Comparison of ENCODE assay signal across 8 mouse cellular contexts in genomic region chr15:99024668-99025314, GRCm38 (mm10). TPM values are rescaled to one million over a fixed set of nuclear protein-coding genes. Genes with fewer than 3 reads are reported as not detected.
DNase-seq lines count a peak whose midpoint lies in the region; ATAC-seq and TF ChIP-seq lines count a peak whose summit lies in the region.

No protein-coding gene starts in this region.

- no peak overlapping the region for H3K4me3 ChIP-seq in intestine, postnatal 0 days (ENCODE audit: low read depth, low read length)
- H3K4me3 ChIP-seq in intestine, embryonic 15.5 days (replicated peaks), result no peak overlapping the region
- no peak overlapping the region for H3K4me3 ChIP-seq in limb, embryonic 10.5 days

- H3K4me2 ChIP-seq in intestine, postnatal 0 days (replicated peaks; ENCODE audit: low read depth), result no peak overlapping the region
- H3K4me2 ChIP-seq in intestine, embryonic 15.5 days (replicated peaks), result no peak overlapping the region

- no peak overlapping the region for H3K27ac ChIP-seq in intestine, postnatal 0 days (ENCODE audit: low read depth, low read length)
- no peak overlapping the region for H3K27ac ChIP-seq in intestine, embryonic 15.5 days
- no peak overlapping the region for H3K27ac ChIP-seq in limb, embryonic 10.5 days

- H3K4me1 ChIP-seq in intestine, postnatal 0 days (replicated peaks; ENCODE audit: control insufficient read depth, insufficient read depth, low read length), result no peaks in the 10 kb centered on the region; the same call in 1 of the 2 replicates
- peaks cover 5% of the 10 kb centered on the region; the same call in 1 of the 2 replicates for H3K4me1 ChIP-seq in intestine, embryonic 15.5 days (replicated peaks)
- H3K4me1 ChIP-seq in limb, embryonic 10.5 days, result peaks cover 9% of the 10 kb centered on the region

- ATAC-seq in intestine, postnatal 0 days, result no peak
- ATAC-seq in intestine, embryonic 15.5 days, result no peak
- ATAC-seq in activated CD4-positive, CD25-positive, alpha-beta regulatory T cell, adult 4 months, result peak; percentile 43
- peak; percentile 47; a peak in 1 of 4 replicates for ATAC-seq in hematopoietic stem cell, adult 5-6 weeks (replicated peaks in 1 of 2; ENCODE audit: insufficient read depth in 1 of 2, low FRiP score in 2 of 2, low TSS enrichment in 1 of 2, low read depth in 1 of 2, poor library complexity in 2 of 2, severe bottlenecking in 2 of 2)

- 20% methylated on average over 7 of the region's 8 CpGs for WGBS in intestine, postnatal 0 days
- 21% methylated on average over 7 of the region's 8 CpGs for WGBS in intestine, embryonic 15.5 days
- WGBS in limb, embryonic 10.5 days, result 24% methylated on average over 7 of the region's 8 CpGs

- H3K27me3 ChIP-seq in intestine, postnatal 0 days (replicated peaks; ENCODE audit: control insufficient read depth, insufficient read depth, low read length), result no peaks in the 10 kb centered on the region
- no peaks in the 10 kb centered on the region for H3K27me3 ChIP-seq in intestine, embryonic 15.5 days (replicated peaks)
- H3K27me3 ChIP-seq in limb, embryonic 10.5 days (ENCODE audit: low read depth, poor library complexity, severe bottlenecking), result no peaks in the 10 kb centered on the region

- no peaks in the 10 kb centered on the region for H3K9me3 ChIP-seq in intestine, postnatal 0 days (ENCODE audit: control insufficient read depth)
- no peaks in the 10 kb centered on the region for H3K9me3 ChIP-seq in intestine, embryonic 15.5 days
- no peaks in the 10 kb centered on the region; the same call in 1 of the 2 replicates for H3K9me3 ChIP-seq in limb, embryonic 10.5 days (replicated peaks)

- H3K9ac ChIP-seq in intestine, postnatal 0 days (ENCODE audit: low read depth, low read length), result no peak overlapping the region
- H3K9ac ChIP-seq in intestine, embryonic 15.5 days, result no peak overlapping the region

- H3K36me3 ChIP-seq in intestine, postnatal 0 days (ENCODE audit: control insufficient read depth, insufficient read depth), result no peaks in the 10 kb centered on the region
- H3K36me3 ChIP-seq in intestine, embryonic 15.5 days, result no peaks in the 10 kb centered on the region
- H3K36me3 ChIP-seq in limb, embryonic 10.5 days, result no peaks in the 10 kb centered on the region

- TF ChIP-seq CTCF in intestine, postnatal 0 days (IDR thresholded peaks at IDR 0.05; ENCODE audit: low read depth), result peak; percentile 81

- DNase-seq in cerebellum, postnatal 4 days (ENCODE audit: low spot score in 2 of 2), result peak; percentile 62 to 82
- DNase-seq in limb, embryonic 10.5 days (ENCODE audit: low spot score), result peak; percentile 90
- DNase-seq in ovary, postnatal 14 days (ENCODE audit: low spot score), result peak; percentile 83
- peak; percentile 67 to 79 for DNase-seq in thymus, postnatal 36 days

RNA-seq across cellular contexts. Expression of gene Tuba1c, which starts 4.9 kb away (rescaled TPM):
- polyA plus RNA-seq in intestine, postnatal 0 days (2015; fragmentation: Nextera tagmentation; extraction: Ambion mirVana), result 271 and 315 TPM in 2 replicates
- polyA plus RNA-seq in intestine, embryonic 15.5 days (2015; fragmentation: Nextera tagmentation; extraction: Ambion mirVana), result 253 and 271 TPM in 2 replicates
- polyA plus RNA-seq in activated CD4-positive, CD25-positive, alpha-beta regulatory T cell, adult 4 months (2017; shearing (Covaris generic)), result 100 to 1,000 TPM in 1 of 2 experiments, 10 to 100 TPM in 1; 98.3 to 120 TPM
- total RNA-seq in hematopoietic stem cell, adult 5-6 weeks (2017), result 58.2 and 65.1 TPM in 2 replicates
- polyA plus RNA-seq in limb, embryonic 10.5 days (2016; fragmentation: Nextera tagmentation; extraction: Ambion mirVana), result 133 and 138 TPM in 2 replicates

RNA-seq across cellular contexts. Expression of gene Prph, which starts 30.2 kb away (rescaled TPM):
- polyA plus RNA-seq in intestine, postnatal 0 days (2015; fragmentation: Nextera tagmentation; extraction: Ambion mirVana), result 29.8 and 32.7 TPM in 2 replicates
- 46.9 and 48.1 TPM in 2 replicates for polyA plus RNA-seq in intestine, embryonic 15.5 days (2015; fragmentation: Nextera tagmentation; extraction: Ambion mirVana)
- not detected for polyA plus RNA-seq in activated CD4-positive, CD25-positive, alpha-beta regulatory T cell, adult 4 months (2017; shearing (Covaris generic))
- total RNA-seq in hematopoietic stem cell, adult 5-6 weeks (2017), result not detected in 2 replicates
- 0.16 TPM in 1 of 2 replicates, not detected in the other for polyA plus RNA-seq in limb, embryonic 10.5 days (2016; fragmentation: Nextera tagmentation; extraction: Ambion mirVana)

RNA-seq across cellular contexts. Expression of gene Troap, which starts 49.6 kb away (rescaled TPM):
- 4.8 TPM in 2 replicates for polyA plus RNA-seq in intestine, postnatal 0 days (2015; fragmentation: Nextera tagmentation; extraction: Ambion mirVana)
- polyA plus RNA-seq in intestine, embryonic 15.5 days (2015; fragmentation: Nextera tagmentation; extraction: Ambion mirVana), result 24.7 and 25.4 TPM in 2 replicates
- 1 to 10 TPM; 3.6 to 4.4 TPM for polyA plus RNA-seq in activated CD4-positive, CD25-positive, alpha-beta regulatory T cell, adult 4 months (2017; shearing (Covaris generic))
- total RNA-seq in hematopoietic stem cell, adult 5-6 weeks (2017), result 13.4 and 15.9 TPM in 2 replicates
- polyA plus RNA-seq in limb, embryonic 10.5 days (2016; fragmentation: Nextera tagmentation; extraction: Ambion mirVana), result 54.8 and 56.2 TPM in 2 replicates

Comparison
In these comparisons a context has a peak if more than half of its experiments do, and no peak if none do; other contexts are left out.
1. ATAC-seq: peak in activated CD4-positive, CD25-positive, alpha-beta regulatory T cell, adult 4 months (single experiment) and hematopoietic stem cell, adult 5-6 weeks (2 of 2); none in intestine, postnatal 0 days (single experiment) and intestine, embryonic 15.5 days (single experiment).
2. RNA of gene Prph, which starts 30.2 kb away (polyA plus RNA-seq): 46.9 to 48.1 TPM in intestine, embryonic 15.5 days and 29.8 to 32.7 TPM in intestine, postnatal 0 days; 0.16 TPM in limb, embryonic 10.5 days and not detected in activated CD4-positive, CD25-positive, alpha-beta regulatory T cell, adult 4 months; every median in the first group is over 10 times any median in the second.
3. Peak in every context shown above with its lines, with median percentiles within 50 percentile points of each other: DNase-seq.